In the genomic region with DNA sequence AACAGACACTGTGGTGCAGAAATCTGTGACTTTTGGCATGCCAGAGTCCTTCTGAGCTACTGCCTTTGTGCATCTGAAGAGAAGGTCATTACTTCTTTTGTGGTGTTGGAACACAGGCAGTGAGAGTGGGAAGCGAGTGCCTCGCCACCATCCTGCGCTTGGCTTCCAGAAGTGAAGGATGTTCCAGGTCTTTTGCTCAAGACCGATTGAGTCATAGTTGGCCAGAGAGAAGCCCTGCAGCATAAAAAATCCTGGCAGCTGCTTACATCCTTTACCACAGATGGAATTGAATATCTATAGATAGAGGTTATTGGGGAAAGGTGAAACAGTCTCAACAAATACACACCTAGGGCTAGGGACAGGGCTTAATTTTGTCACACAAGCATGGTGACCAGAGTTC, we compare ENCODE assay signal across 15 mouse cellular contexts.
DNase-seq lines count a peak whose midpoint lies in the region; TF ChIP-seq lines count a peak whose summit lies in the region.
"Had no signal": no experiment of that assay in that cellular context is flagged by ENCODE, and none has a peak within 500 bp of the region (broad histone marks: within the 10 kb centered on the region; RNA-seq: fewer than 3 reads in every experiment).

No protein-coding gene starts in this region.

- intact Hi-C loops in left cerebral cortex, adult 2 months (cut with DNase I): loop anchor here (5.0 kb wide), 1 partner anchor 86 kb away; no protein-coding TSS in a partner anchor

- peak overlapping the region; percentile 18; the same call in 1 of the 2 replicates for H3K27ac ChIP-seq in left cerebral cortex, adult 2 months
- H3K27ac ChIP-seq: forebrain, embryonic 12.5 days; limb, embryonic 12.5 days; liver, embryonic 15.5 days; midbrain, embryonic 15.5 days had no signal

- DNase-seq in cerebellum, postnatal 10 days: peak; percentile 22 to 25
- no peak for DNase-seq in cerebellum, adult 9-11 months
- peak in 1 of 2 experiments; percentile 11 for DNase-seq in left cerebral cortex, adult 2 months (ENCODE audit: extremely low spot score in 1 of 2, low spot score in 2 of 2)
- no peak for DNase-seq in left cerebral cortex, adult 11 months (ENCODE audit: low spot score)
- DNase-seq in brain, adult 2 months (ENCODE audit: low read depth, low spot score): peak; percentile 63
- peak; percentile 34 to 36 for DNase-seq in heart, adult 9 months (ENCODE audit: low spot score in 2 of 2)
- DNase-seq in B cell, adult 2 months: no peak
- no peak for DNase-seq in retina, embryonic 14.5 days (ENCODE audit: low spot score)
- DNase-seq: cerebellum, adult 11-12 months; layer of hippocampus, postnatal 36 days; thymus, adult 2 months had no signal

- H3K4me3 ChIP-seq in left cerebral cortex, adult 2 months: no peak overlapping the region
- H3K4me3 ChIP-seq: forebrain, embryonic 12.5 days; limb, embryonic 12.5 days; liver, embryonic 15.5 days; midbrain, embryonic 15.5 days had no signal

- no peak for TF ChIP-seq CTCF in left cerebral cortex, adult 2 months (IDR thresholded peaks at IDR 0.05)

Comparison
In these comparisons a context has a peak if more than half of its experiments do, and no peak if none do; other contexts are left out.
1. DNase-seq: peak in cerebellum, postnatal 10 days (2 of 2), brain, adult 2 months (single experiment) and heart, adult 9 months (2 of 2); none in cerebellum, adult 9-11 months (single experiment), left cerebral cortex, adult 11 months (single experiment), B cell, adult 2 months (0 of 2) and retina, embryonic 14.5 days (single experiment).